Mouse (Mus musculus) CH12.LX (cell line): Measurements from ENCODE around the gene Polr3c.

Experiments
- EP300 ChIP-seq: IDR thresholded peaks from 2 replicates; pipeline ENCODE4 v1.6.1; 2011; ENCODE audit warnings: low read length, improper control_type of control experiment
- ETS1 ChIP-seq: conservative IDR thresholded peaks from 2 replicates; pipeline ENCODE4 v1.6.1; 2012; ENCODE audit warnings: low read depth, mild to moderate bottlenecking, inconsistent platforms, low read length, improper control_type of control experiment, moderate library complexity
- NELFE ChIP-seq: IDR thresholded peaks from 2 replicates; pipeline ENCODE4 v1.6.1; 2011; ENCODE audit warnings: low read depth, low read length, improper control_type of control experiment
- POLR2A ChIP-seq: IDR thresholded peaks from 2 replicates; pipeline ENCODE4 v1.6.1; 2011; ENCODE audit warnings: low read depth, mild to moderate bottlenecking, improper control_type of control experiment, low read length
- TCF12 ChIP-seq: IDR thresholded peaks from 2 replicates; pipeline ENCODE4 v1.6.1; 2014; ENCODE audit warnings: low read depth, mild to moderate bottlenecking, inconsistent platforms, low read length, improper control_type of control experiment
- ZNF384 ChIP-seq: IDR thresholded peaks from 2 replicates; pipeline ENCODE4 v1.6.1; 2012; ENCODE audit warnings: low read depth, low read length, improper control_type of control experiment, inconsistent platforms

DNA sequence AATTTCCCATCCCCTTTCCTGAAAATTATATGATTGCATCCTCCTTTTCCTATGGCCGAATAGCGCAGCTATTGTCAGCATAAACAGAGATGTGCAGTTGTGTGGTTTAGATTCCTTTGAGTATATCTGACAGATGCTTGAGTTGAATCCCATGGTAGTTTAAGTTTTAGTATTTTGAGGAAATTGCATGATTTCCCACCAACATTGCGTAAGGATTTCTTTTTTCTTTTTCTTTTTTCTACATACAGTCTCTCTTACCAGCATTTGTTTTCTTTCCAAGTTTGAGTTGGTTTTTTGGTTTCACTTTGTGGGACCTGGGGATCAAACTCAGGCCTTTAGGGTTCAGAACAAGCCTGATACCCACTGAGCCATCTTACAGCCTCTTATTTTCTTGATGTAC is 16.9 kb upstream of the Polr3c start:
- TF ChIP-seq EP300, result no peak
- TF ChIP-seq ZNF384, result no peak
- no peak for TF ChIP-seq NELFE
- TF ChIP-seq ETS1, result no peak
- TF ChIP-seq TCF12, result no peak
- no peak for TF ChIP-seq POLR2A
